Mouse (Mus musculus): ENCODE measurements around the gene Gpbp1l1.

GRCm38 (mm10) chr4:116550432-116550831, 7.0 kb upstream of the Gpbp1l1 start:
- TF ChIP-seq CTCF (IDR thresholded peaks at IDR 0.05; ENCODE audit: low read depth, low read length) = no peak
- TF ChIP-seq POLR2A (IDR thresholded peaks at IDR 0.05; ENCODE audit: insufficient read depth, low read length) = no peak

Measured in ES-Bruce4 (cell line).